Mouse (Mus musculus) T-cell, adult 2 months (primary cell): ENCODE measurements at regions not wholly inside any gene's neighbourhood (a gene's known extent, or its start where the extent isn't known, plus 50 kb on each side); places are given as distances from the start of the nearest gene placed in this dataset.
A peak's percentile ranks its signal among the peaks of the same experiment; 100 is the strongest.

Source experiments
- DNase-seq: peaks from one replicate; pipeline ENCODE4 v3.0.0; 2022; ENCODE audit warnings: low spot score

DNA sequence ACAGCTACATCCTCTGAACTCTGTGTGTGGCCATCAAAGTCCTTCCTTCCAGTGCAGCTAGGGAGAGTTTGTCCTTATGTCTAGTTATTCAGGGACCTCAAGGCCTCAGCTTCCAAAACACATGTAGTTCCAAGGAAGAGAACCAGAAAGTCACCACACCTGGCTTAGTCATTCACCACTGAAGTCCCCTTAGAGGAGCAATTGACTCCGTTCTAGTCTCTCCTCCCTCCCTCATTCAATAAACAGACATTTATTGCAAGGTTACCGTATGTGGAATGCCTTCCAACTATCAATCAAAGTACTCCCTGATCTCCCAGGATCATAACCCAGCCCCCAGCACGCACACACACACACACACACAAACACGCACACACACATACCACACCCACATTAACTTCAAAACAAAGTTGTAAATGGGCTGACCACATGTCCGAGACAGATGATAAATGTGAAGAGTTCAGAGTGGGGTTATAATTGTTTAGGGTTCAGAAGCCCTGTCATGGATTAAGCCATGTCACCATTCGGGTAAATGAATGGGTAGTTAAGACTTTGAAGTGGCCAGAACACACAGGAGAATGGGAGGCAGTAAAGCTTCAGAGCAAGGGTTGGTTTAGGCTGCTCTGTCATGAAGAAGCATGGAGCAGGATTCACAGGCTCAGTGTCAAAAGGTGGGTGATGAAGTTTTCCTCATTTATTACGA, 141.4 kb downstream of the Irs2 start:
- DNase-seq, result no peak

DNA sequence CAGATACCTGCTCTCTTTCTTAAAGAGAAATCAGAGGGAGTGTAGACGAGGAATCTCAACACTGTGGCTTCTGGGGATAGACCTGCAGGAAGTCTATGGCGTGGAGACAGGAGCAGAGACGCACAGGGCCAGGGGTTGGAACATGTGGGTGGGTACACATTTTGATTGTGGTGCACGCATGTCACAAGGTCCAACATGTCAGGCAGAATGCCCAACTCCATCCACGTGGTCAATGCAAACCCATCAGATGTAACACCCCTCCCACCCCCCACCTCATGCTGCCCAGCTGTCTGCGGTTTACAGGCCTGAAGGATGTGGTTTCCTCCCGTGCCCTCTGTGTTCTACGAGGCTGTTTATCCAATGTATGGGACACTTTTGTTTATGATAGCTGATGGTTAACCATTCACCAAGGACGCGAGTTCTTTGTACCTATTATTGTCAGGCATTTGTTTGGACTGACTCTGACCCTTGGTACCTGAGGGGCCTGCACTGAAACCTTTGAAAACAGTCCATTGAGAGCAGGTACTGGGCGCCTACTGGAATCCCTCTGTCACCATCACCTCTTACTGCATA, 142.2 kb downstream of the Irs2 start:
- no peak for DNase-seq

DNA sequence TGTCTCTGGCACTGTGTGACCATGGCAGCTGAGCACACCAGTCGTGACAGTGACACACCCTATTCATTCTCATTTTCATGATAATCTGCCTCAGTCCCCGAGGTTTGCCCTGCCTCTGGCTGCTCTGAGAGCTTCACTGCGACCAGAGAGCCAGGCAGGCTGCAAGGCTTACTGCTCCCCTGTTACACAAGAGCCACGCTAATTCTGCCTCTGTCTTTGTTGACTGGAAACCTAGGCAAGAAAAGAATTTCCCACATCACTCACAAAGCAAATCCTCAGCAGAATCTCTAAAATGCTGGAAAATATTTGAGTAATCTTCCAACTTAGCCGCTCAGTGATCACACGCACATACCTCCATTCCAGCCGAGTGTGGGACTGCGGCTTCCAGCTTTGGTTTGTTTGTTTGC, 142.8 kb downstream of the Irs2 start:
- DNase-seq, result no peak

DNA sequence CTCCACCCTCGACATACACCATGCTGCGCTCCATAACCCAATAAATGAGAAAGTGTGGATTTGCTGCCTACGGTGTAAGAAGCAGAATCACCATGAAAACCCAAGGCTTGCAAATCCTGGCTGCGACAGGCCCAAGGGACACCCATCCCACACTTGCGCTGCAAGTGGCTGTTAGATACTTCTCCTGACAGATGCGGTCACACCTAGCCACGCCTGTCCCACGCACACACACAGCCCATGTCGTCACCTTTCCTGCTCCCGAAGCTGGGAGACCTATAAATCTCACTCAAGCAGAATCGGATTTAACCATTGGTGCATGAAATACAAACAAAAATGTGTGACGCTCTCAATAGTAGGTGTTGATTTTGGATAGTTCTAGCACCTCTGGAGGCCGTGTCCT, 145.8 kb downstream of the Irs2 start:
- no peak for DNase-seq

DNA sequence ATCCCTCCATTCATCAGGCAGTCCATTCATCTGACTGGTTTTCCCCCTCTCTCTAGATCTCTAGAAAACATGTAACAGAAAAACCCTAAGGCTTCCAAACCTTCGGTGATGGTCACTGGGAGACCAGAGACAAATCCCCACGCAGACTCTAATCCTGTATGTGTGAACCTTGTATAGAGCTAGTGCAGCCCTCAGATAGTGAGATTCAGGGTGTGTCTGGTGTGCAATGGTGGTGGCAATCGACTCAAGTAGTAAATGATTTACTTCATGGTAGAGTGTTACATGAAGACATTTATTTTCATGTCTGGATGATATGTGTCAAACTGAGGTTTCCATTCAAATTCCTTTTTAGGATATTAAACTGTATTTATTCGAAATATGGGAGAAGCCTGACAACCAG, 147.4 kb downstream of the Irs2 start:
- no peak for DNase-seq

DNA sequence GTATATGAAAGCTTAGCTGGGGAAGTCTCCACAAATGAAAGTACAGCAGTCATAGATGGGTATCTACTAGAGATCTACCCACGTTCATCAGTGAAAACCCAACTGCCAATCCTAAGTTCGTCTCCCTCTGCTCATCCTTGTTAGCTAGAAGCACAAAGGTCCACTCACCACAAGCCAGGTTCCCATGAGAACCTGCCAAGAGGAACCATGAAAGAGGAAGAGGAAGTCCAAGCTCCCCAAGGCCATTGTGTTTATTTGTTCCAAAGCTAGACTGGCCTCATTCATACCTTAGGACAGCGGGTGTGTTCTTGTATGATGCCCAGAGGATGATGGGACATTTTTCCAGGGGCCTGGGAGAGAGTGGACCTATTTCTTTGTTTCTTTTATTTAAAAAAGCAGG, 150.4 kb downstream of the Irs2 start:
- no peak for DNase-seq

DNA sequence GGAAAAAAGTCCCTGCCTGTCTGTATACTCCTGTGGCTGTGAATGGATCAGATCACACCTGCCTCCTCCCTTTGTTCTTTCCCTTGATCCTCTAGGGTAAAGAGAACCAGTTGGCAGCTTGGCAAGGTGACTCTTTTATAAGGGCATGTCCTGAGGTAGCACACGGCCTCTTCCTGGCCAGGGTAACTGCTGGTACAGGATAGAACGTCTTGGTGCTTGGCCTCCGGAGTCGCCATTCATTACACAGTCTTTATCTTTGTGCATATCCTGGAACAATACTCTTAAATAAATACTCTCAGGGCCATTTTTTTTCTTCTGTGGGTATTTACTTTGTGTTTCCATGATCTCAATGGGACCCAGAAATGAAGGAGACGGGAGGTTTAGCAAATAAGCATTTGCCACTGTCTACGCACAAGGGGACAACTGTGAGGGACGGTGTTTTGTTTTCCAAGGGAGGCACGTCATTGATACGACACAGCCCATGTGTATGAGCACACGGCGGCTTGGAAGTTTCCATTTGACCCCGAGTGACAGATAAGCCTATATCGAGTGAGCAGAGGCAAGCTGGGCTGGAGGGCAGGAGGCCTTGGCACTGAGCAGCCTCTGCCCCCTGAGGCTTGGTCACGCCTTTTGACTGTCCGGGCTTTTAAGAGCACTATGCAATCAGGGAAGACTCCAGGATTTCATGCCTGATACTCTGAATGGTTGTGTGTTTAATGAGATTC, 151.1 kb downstream of the Irs2 start:
- DNase-seq, result no peak

DNA sequence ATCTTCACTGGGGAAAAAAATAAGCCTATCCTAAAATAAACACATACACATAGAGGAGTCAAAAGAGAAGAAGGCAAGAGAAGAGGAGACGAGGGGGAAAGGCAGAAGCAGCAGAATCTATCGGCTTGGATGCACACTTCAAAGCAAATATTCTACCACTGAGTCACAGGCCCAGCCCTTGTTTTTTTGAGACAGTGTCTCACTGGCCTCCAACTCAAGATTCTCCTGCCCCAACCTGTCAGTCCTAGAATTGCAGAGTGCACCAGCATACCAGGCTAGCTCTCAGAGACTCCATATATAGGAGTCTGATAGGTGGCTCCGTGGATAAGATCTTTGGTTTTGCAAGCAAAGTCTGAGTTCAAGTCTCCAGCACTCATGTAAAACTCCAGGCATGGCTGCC, 152.6 kb downstream of the Irs2 start:
- no peak for DNase-seq

DNA sequence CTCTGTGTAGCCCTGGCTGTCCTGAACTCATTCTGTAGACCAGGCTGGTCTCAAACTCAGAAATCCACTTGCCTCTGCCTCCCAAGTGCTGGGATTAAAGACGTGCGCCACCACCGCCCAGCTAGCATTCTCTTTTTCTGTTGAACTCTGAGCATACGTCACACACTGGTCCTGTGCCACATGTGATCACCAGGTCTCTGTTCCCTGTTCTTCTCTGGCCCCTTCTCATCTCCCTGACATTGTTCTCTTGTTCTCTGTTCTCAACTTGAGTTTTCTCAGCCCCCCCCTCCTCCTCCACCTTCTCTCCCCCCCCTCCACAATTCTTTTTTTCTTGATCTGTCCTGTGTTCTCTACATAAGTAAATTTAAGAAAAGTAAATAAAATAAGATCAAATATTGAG, 153.1 kb downstream of the Irs2 start:
- DNase-seq, result no peak

DNA sequence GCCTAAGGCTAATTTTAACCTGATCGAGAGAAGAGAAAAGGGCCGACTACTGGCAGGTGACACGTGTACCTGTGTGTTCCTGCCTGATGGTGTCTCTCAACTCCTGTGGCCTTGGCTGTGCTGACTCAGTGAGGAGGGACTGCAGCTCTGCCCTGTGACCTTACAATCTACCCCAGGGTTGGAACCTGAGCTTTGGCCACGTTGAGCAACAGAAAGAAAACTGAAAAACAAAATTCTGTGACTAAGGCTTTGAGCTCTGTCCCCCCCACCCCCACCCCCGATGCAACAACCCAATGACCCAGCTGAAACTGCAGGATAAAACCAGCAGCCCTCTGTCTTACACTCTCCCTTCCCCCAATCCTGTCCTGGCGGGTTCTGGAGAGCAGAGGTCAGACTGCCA, 153.7 kb downstream of the Irs2 start:
- DNase-seq, result no peak

DNA sequence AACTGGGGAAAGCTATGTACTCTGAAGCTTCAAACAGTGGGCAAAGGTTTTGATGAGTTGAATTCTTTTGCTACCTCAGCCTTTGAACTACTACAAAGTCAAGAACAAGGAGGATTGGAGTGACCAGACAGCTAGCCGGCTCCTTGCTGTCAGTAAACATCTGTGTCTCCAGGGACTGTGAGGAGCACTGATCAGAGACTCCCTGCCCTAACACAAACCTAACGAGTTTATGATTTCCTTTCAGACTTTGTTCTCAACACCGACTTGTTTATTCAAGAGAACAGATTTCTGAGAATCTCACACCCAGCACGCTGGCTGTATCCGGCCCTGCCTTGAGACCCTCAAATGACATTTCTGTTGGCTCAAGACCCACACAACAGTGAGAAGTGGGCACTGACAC, 154.4 kb downstream of the Irs2 start:
- DNase-seq, result no peak

DNA sequence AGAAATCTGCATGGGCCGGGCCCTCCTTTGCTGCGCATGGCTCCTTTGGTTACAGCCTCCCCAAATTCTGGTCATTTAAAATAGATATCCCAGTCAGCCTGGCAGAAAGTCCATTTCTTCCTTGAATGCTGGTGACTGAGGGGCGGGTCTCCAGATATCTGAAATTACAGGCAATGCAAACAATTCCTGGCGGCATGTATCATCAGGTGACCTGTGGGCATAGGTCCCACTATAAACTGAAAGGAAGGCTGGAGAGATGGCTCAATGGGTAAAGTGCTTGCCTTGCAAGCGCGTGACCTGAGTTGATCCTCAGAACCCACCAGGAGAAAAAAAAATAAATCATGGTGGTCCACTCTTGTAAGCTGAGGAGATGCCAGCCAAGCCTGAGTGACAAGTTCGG, 158.3 kb downstream of the Irs2 start:
- DNase-seq, result no peak

DNA sequence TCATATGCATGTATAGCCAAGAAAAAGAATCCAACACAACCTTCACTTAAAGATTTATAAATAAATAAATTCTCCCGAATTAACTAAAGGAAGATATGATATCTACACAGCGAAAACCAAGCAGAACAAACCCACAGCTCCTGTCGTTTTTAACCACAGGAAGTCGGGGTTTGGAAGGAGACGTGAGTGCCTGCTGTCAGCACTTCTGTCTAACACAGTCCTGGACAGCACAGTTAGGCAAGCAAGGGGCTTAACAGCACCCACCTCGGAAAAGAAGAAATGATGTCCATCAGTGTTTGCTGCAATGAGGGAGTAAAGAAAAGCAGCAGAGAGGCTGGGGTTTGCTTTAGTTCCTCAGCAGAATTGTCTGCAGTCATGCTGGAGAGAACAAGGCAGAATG, 162.7 kb downstream of the Irs2 start:
- no peak for DNase-seq

DNA sequence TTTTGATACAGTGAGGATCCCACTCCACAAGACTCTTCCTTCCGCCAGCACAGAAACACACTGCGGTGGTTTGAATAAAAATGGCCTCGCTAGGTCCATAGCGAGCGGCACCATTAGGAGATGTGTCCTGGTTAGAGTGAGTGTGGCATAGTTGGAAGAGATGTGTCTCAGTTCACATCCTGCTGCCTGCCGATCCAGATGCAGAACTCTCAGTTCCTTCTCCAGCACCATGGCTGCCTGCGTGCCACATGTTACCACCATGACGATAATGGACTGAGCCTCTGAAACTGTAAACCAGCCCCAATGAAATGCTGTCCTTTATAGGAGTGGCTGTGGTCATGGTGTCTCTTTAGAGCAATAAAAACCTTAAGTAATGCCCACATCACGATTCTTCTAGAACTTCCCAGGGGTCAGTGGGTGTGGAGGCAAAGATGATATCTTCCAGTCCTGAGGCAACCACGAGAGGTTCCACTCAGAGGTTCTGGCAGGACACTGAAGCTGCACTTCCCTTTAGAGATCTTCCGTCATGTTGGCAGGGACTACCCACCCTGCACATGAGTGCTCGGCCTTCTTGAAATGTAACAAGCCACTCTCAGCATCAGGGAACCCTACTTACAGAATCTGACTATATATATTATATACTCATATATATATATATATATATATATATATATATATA, 167.3 kb downstream of the Irs2 start:
- DNase-seq, result no peak

DNA sequence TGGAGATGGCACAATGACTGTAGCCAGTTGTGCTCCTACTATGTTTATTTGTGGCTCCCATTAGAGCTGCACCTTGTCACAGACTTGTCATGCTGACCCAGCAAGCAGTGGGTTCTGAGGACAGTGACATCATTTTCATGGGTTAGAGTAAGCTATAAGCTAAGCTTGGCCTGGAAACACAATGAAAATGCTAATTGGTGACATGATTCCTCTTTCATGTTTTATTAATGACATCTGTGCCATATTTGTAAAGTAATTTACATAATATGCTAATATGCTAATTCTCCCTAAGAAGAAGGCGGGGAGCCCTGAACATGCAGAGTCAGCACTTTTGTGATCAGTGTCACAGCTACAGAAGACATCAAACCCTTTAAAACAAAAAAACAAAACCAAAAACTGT, 168.2 kb downstream of the Irs2 start:
- no peak for DNase-seq

DNA sequence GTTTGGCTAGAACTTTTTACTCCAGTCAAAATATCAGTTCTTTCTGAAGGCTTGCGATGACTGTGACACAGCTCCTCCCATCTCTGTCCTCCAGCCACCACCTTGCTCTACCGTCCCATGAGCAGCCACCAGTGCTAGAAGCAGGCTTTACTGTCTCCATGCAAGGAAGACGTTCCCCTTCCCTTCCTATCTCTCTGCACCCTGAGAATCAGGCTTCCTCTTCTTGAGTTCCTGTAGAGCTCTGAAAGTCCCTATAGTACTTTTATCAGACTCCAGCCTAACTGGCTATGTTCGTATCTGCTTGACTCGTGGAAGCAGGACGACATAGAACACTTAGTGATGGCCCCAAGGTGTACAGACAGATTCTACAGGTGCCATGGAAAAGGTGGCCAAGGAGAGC, 173.2 kb downstream of the Irs2 start:
- no peak for DNase-seq

DNA sequence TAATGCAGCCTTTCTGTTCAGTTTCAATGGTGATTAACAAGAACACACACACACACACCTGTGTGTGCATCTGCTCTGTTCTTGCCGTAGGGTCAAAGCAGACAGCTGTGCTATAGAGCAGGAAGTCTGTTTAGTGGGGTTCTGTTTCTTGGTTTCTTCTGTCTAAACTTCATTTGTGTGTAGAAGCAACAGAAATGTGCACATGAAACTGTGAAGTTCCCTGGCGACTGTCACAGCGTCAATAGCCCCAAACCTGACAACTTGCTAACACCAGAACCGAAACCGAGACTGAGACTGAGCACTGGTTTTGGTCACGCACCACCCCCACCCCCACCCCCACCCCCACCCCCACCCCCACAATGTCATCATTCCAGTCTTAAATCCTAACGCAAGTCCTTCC, 176.4 kb downstream of the Irs2 start:
- DNase-seq, result no peak

DNA sequence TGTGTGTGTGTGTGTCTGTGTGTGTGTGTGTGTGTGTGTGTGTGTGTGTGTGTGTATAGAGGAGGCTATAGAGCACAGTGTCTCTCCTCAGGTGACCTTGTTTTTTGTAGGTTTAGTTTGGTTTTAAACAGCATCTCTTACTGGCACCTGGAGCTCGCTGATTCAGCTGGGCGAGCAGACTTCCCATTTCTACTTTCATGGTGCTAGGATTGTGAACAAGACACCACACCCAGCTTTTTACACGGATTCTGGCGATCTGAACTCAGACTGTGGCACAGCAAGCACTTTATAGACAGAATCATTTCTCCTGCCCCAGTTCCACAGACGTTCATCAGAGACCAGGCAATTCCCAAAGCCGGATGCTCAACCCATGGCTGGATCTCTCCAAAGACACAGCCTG, 177.0 kb downstream of the Irs2 start:
- DNase-seq, result no peak

DNA sequence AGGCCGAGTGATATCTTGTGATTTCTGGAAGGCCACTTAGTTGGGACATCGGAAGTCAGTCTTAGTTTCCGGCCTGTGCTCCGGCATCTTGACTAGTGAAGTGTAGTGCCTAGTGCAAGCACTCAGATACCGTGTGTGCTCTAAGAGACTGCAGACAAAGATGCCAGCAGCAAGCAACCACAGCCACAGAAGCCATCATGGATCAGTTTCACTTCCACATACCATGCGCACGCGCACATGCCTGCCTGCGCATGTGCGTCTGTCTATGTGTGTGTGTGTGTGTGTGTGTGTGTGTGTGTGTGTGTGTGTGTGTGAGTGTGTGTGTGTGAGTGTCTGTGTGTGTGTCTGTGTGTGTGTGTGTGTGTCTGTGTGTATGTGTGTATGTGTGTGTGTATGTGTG, 177.4 kb downstream of the Irs2 start:
- DNase-seq, result peak; percentile 13

DNA sequence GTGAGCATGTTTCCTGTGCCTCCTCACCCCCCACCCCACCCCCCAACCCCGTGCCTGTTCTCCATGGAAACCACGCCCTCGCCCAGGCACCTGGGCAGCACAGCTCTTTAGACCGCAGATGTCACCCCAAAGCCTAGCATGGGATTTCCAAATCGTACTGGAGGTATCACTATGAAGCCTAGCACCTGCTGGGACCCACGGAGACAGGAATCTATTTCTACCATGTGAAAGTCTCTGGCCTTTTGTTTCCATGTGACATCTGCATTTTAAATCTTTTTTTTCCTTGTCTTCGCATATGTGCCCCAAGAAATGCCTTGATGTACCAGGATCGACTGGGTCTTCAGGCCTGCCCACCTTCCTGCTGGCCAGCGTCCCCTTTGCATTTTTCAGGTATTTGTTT, 179.7 kb downstream of the Irs2 start:
- DNase-seq, result no peak

DNA sequence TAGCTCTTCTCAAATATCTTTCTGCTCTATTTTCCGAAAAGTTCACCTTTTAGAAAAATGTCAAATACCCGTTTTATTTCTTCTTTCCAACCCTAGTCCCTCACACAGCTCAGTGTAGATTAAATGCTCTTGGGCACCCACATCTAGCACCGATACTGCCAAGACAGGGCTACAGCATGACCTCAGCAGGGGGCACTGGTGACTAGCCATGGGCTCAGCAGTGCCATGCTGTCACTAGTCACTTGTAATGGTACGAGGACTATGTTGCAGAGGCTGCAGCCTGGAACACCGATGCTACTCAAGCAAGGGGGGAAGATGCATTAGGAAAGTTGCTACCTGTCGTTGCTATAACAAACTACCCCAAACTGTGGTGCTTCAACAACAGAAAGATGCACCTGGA, 180.7 kb downstream of the Irs2 start:
- DNase-seq, result no peak

DNA sequence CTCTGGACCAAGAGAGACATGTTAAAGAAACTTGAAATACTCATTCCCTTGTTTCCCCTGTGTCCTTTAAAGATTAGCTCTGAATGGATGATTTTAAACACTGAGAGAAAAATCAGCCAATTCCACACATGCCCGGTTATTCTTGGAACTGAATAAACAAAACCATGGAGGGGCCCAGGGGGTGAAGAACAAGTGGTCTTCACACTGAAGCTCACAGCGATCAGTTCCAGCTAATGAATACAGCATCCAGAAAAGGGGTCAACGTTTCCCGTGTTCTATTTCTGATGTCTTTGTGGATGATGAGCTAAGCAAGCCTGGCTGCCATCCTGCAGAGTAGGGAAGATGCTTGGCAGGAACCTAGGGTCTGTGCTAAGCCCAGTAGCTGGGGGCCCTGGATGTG, 182.3 kb downstream of the Irs2 start:
- DNase-seq, result no peak
